Mouse (Mus musculus): Measurements from ENCODE around the gene Glrp1. TPM values are rescaled to one million over a fixed set of nuclear protein-coding genes. Genes with fewer than 3 reads are reported as not detected.

The Glrp1 gene
- polyA plus RNA-seq, 1 experiment from 2014 or later = not detected

- DNase-seq = no peak
- Histone ChIP-seq H3K27me3 (ENCODE audit: control insufficient read depth, insufficient read depth, low read length) (no peaks in the 10 kb centered on the region), H3K9ac (replicated peaks; ENCODE audit: low read length) (no peak overlapping the region), H3K9me3 (ENCODE audit: control insufficient read depth, low read length) (no peaks in the 10 kb centered on the region), H3K4me2 (ENCODE audit: low read length) (no peak overlapping the region), H3K27ac (replicated peaks; ENCODE audit: low read depth, low read length) (no peak overlapping the region), H3K4me1 (ENCODE audit: control insufficient read depth, insufficient read depth, low read length) (0 out of 2 replicates have a peak, but pooled peaks cover 2% of the 10 kb centered on the region), H3K36me3 (ENCODE audit: control insufficient read depth, insufficient read depth, low read length) (no peaks in the 10 kb centered on the region), H3K4me3 (replicated peaks; ENCODE audit: low read depth, low read length) (no peak overlapping the region)
- no peak for ATAC-seq (ENCODE audit: low FRiP score, low TSS enrichment)
- 86% methylated on average over 6 of the region's 6 CpGs for WGBS
Measured at GRCm38 (mm10) chr1:88464109-88464905, 45.6 kb downstream of the Glrp1 start.

GRCm38 (mm10) chr1:88463241-88463640, 46.6 kb downstream of the Glrp1 start:
- Histone ChIP-seq H3K4me1 (ENCODE audit: control insufficient read depth, insufficient read depth, low read length) (0 out of 2 replicates have a peak, but pooled peaks cover 2% of the 10 kb centered on the region), H3K4me3 (replicated peaks; ENCODE audit: low read depth, low read length) (no peak overlapping the region), H3K4me2 (ENCODE audit: low read length) (no peak overlapping the region), H3K27me3 (ENCODE audit: control insufficient read depth, insufficient read depth, low read length) (no peaks in the 10 kb centered on the region), H3K9me3 (ENCODE audit: control insufficient read depth, low read length) (no peaks in the 10 kb centered on the region), H3K9ac (replicated peaks; ENCODE audit: low read length) (no peak overlapping the region), H3K27ac (replicated peaks; ENCODE audit: low read depth, low read length) (no peak overlapping the region), H3K36me3 (ENCODE audit: control insufficient read depth, insufficient read depth, low read length) (no peaks in the 10 kb centered on the region)
- WGBS = 96% methylated on average over 3 of the region's 3 CpGs
- DNase-seq (no peak), ATAC-seq (ENCODE audit: low FRiP score, low TSS enrichment) (no peak)

GRCm38 (mm10) chr1:88462484-88462883, 47.4 kb downstream of the Glrp1 start:
- Histone ChIP-seq H3K27ac (replicated peaks; ENCODE audit: low read depth, low read length) (no peak overlapping the region), H3K9ac (replicated peaks; ENCODE audit: low read length) (no peak overlapping the region), H3K36me3 (ENCODE audit: control insufficient read depth, insufficient read depth, low read length) (no peaks in the 10 kb centered on the region), H3K4me2 (ENCODE audit: low read length) (no peak overlapping the region), H3K4me3 (replicated peaks; ENCODE audit: low read depth, low read length) (no peak overlapping the region), H3K4me1 (ENCODE audit: control insufficient read depth, insufficient read depth, low read length) (0 out of 2 replicates have a peak, but pooled peaks cover 2% of the 10 kb centered on the region), H3K9me3 (ENCODE audit: control insufficient read depth, low read length) (no peaks in the 10 kb centered on the region), H3K27me3 (ENCODE audit: control insufficient read depth, insufficient read depth, low read length) (no peaks in the 10 kb centered on the region)
- peak; percentile 39 for DNase-seq
- no peak for ATAC-seq (ENCODE audit: low FRiP score, low TSS enrichment)
- WGBS = 34% methylated on average over 6 of the region's 6 CpGs

GRCm38 (mm10) chr1:88461096-88461495, 48.8 kb downstream of the Glrp1 start:
- Histone ChIP-seq H3K9ac (replicated peaks; ENCODE audit: low read length) (no peak overlapping the region), H3K27me3 (ENCODE audit: control insufficient read depth, insufficient read depth, low read length) (no peaks in the 10 kb centered on the region), H3K4me3 (replicated peaks; ENCODE audit: low read depth, low read length) (no peak overlapping the region), H3K4me1 (ENCODE audit: control insufficient read depth, insufficient read depth, low read length) (0 out of 2 replicates have a peak, but pooled peaks cover 2% of the 10 kb centered on the region), H3K9me3 (ENCODE audit: control insufficient read depth, low read length) (no peaks in the 10 kb centered on the region), H3K27ac (replicated peaks; ENCODE audit: low read depth, low read length) (no peak overlapping the region), H3K4me2 (ENCODE audit: low read length) (no peak overlapping the region), H3K36me3 (ENCODE audit: control insufficient read depth, insufficient read depth, low read length) (no peaks in the 10 kb centered on the region)
- DNase-seq = peak; percentile 46
- no peak for ATAC-seq (ENCODE audit: low FRiP score, low TSS enrichment)
- WGBS = 21% methylated on average over 1 of the region's 1 CpGs

- H3K4me2 ChIP-seq (ENCODE audit: low read length) = no peak overlapping the region
- no peaks in the 10 kb centered on the region for H3K9me3 ChIP-seq (ENCODE audit: control insufficient read depth, low read length)
- no peak overlapping the region for H3K9ac ChIP-seq (replicated peaks; ENCODE audit: low read length)
- ATAC-seq (ENCODE audit: low FRiP score, low TSS enrichment) (no peak), DNase-seq (no peak)
- no peaks in the 10 kb centered on the region for H3K36me3 ChIP-seq (ENCODE audit: control insufficient read depth, insufficient read depth, low read length)
- 80% methylated on average over 5 of the region's 5 CpGs for WGBS
- H3K27me3 ChIP-seq (ENCODE audit: control insufficient read depth, insufficient read depth, low read length) = no peaks in the 10 kb centered on the region
- H3K27ac ChIP-seq (replicated peaks; ENCODE audit: low read depth, low read length) = no peak overlapping the region
- H3K4me1 ChIP-seq (ENCODE audit: control insufficient read depth, insufficient read depth, low read length) = 0 out of 2 replicates have a peak, but pooled peaks cover 2% of the 10 kb centered on the region
- no peak overlapping the region for H3K4me3 ChIP-seq (replicated peaks; ENCODE audit: low read depth, low read length)
Measured at GRCm38 (mm10) chr1:88459655-88460054, 50.2 kb downstream of the Glrp1 start.

GRCm38 (mm10) chr1:88459196-88459595, 50.7 kb downstream of the Glrp1 start:
- no peaks in the 10 kb centered on the region for H3K9me3 ChIP-seq (ENCODE audit: control insufficient read depth, low read length)
- no peak for DNase-seq
- 90% methylated on average over 4 of the region's 4 CpGs for WGBS

GRCm38 (mm10) chr1:88456451-88457072, 53.3 kb downstream of the Glrp1 start:
- no peak overlapping the region for H3K4me2 ChIP-seq (ENCODE audit: low read length)
- H3K36me3 ChIP-seq (ENCODE audit: control insufficient read depth, insufficient read depth, low read length) = no peaks in the 10 kb centered on the region
- no peaks in the 10 kb centered on the region for H3K9me3 ChIP-seq (ENCODE audit: control insufficient read depth, low read length)
- 50% methylated on average over 14 of the region's 14 CpGs for WGBS
- H3K9ac ChIP-seq (replicated peaks; ENCODE audit: low read length) = no peak overlapping the region
- no peaks in the 10 kb centered on the region for H3K27me3 ChIP-seq (ENCODE audit: control insufficient read depth, insufficient read depth, low read length)
- H3K4me3 ChIP-seq (replicated peaks; ENCODE audit: low read depth, low read length) = no peak overlapping the region
- ATAC-seq (ENCODE audit: low FRiP score, low TSS enrichment) (peak; percentile 78; the same call in 1 of the 2 replicates), DNase-seq (peak; percentile 90)
- H3K27ac ChIP-seq (replicated peaks; ENCODE audit: low read depth, low read length) = no peak overlapping the region
- 0 out of 2 replicates have a peak, but pooled peaks cover 2% of the 10 kb centered on the region for H3K4me1 ChIP-seq (ENCODE audit: control insufficient read depth, insufficient read depth, low read length)

More at GRCm38 (mm10) chr1:88459196-88459595, 50.7 kb downstream of the Glrp1 start:
- Histone ChIP-seq H3K4me3 (replicated peaks; ENCODE audit: low read depth, low read length) (no peak overlapping the region), H3K4me2 (ENCODE audit: low read length) (no peak overlapping the region), H3K36me3 (ENCODE audit: control insufficient read depth, insufficient read depth, low read length) (no peaks in the 10 kb centered on the region), H3K9ac (replicated peaks; ENCODE audit: low read length) (no peak overlapping the region), H3K4me1 (ENCODE audit: control insufficient read depth, insufficient read depth, low read length) (0 out of 2 replicates have a peak, but pooled peaks cover 2% of the 10 kb centered on the region), H3K27me3 (ENCODE audit: control insufficient read depth, insufficient read depth, low read length) (no peaks in the 10 kb centered on the region), H3K27ac (replicated peaks; ENCODE audit: low read depth, low read length) (no peak overlapping the region)
- ATAC-seq (ENCODE audit: low FRiP score, low TSS enrichment) = no peak

GRCm38 (mm10) chr1:88455761-88456160, 54.1 kb downstream of the Glrp1 start:
- Histone ChIP-seq H3K9me3 (ENCODE audit: control insufficient read depth, low read length) (no peaks in the 10 kb centered on the region), H3K9ac (replicated peaks; ENCODE audit: low read length) (no peak overlapping the region), H3K4me2 (ENCODE audit: low read length) (no peak overlapping the region), H3K36me3 (ENCODE audit: control insufficient read depth, insufficient read depth, low read length) (no peaks in the 10 kb centered on the region), H3K4me1 (ENCODE audit: control insufficient read depth, insufficient read depth, low read length) (no peaks in the 10 kb centered on the region), H3K27me3 (ENCODE audit: control insufficient read depth, insufficient read depth, low read length) (no peaks in the 10 kb centered on the region), H3K27ac (replicated peaks; ENCODE audit: low read depth, low read length) (no peak overlapping the region), H3K4me3 (replicated peaks; ENCODE audit: low read depth, low read length) (no peak overlapping the region)
- ATAC-seq (ENCODE audit: low FRiP score, low TSS enrichment) (no peak), DNase-seq (no peak)
- 74% methylated on average over 3 of the region's 3 CpGs for WGBS
